Mouse (Mus musculus) CH12.LX (cell line): ENCODE measurements around the gene Stk10. TPM values are rescaled to one million over a fixed set of nuclear protein-coding genes. Genes with fewer than 3 reads are reported as not detected.
A peak's percentile ranks its signal among the peaks of the same experiment; 100 is the strongest.

Experiments used
- DNase-seq: peaks from one replicate; pipeline ENCODE4 v3.0.0-alpha.2; 2013; ENCODE audit errors: extremely low read depth
- H3K27ac ChIP-seq: 2 replicates; pipeline ENCODE4 v1.5.1; 2012; ENCODE audit warnings: low read depth, mild to moderate bottlenecking, control low read depth, moderate library complexity; ENCODE audit not compliant: insufficient read depth
- H3K27me3 ChIP-seq: replicated peaks from 2 replicates; pipeline ENCODE3; 2012; ENCODE audit warnings: inconsistent platforms
- H3K36me3 ChIP-seq, 2 experiments: replicated peaks in 1 of 2; 2 replicates each; pipeline versions ENCODE3 to v1.6.1; 2012; ENCODE audit warnings: inconsistent platforms in 1 of 2, low read length in 1 of 2, mild to moderate bottlenecking in 1 of 2, mixed read lengths in 1 of 2, moderate library complexity in 1 of 2; ENCODE audit not compliant: control insufficient read depth in 1 of 2, insufficient read depth in 1 of 2
- H3K4me1 ChIP-seq, 2 experiments: 2 replicates each; pipeline ENCODE4 v1.6.1; 2012; ENCODE audit warnings: inconsistent platforms in 1 of 2, moderate library complexity in 1 of 2; ENCODE audit not compliant: insufficient read depth in 2 of 2, control insufficient read depth in 1 of 2
- H3K4me2 ChIP-seq: 2 replicates; pipeline ENCODE4 v1.6.1; 2012; ENCODE audit warnings: low read depth, mild to moderate bottlenecking, control low read depth; ENCODE audit not compliant: poor library complexity, insufficient read depth, severe bottlenecking
- H3K4me3 ChIP-seq, 3 experiments: fragments of 150-350 bp in 1 of 3; sonication (generic) in 1 of 3; replicated peaks in 1 of 3; 2 replicates each; pipeline versions ENCODE3 to v1.5.1; 2011 to 2012; ENCODE audit warnings: low read depth in 2 of 3, low read length in 2 of 3, mild to moderate bottlenecking in 2 of 3, moderate library complexity in 2 of 3, control low read depth in 1 of 3, improper control_type of control experiment in 1 of 3, inconsistent platforms in 1 of 3, mixed read lengths in 1 of 3; ENCODE audit not compliant: poor library complexity in 1 of 3
- H3K79me2 ChIP-seq: replicated peaks from 2 replicates; pipeline ENCODE4 v1.6.1; 2012; ENCODE audit warnings: mild to moderate bottlenecking, moderate library complexity; ENCODE audit not compliant: control insufficient read depth, poor library complexity, insufficient read depth, severe bottlenecking; ENCODE audit errors: extremely low read depth
- H3K9ac ChIP-seq: 2 replicates; pipeline ENCODE4 v1.6.1; 2012; ENCODE audit warnings: low read depth, mild to moderate bottlenecking, control low read depth, moderate library complexity; ENCODE audit not compliant: insufficient read depth
- H3K9me3 ChIP-seq: replicated peaks from 2 replicates; pipeline ENCODE3; 2012; ENCODE audit warnings: low read length, inconsistent platforms, mixed read lengths
- BHLHE40 ChIP-seq: IDR thresholded peaks from 2 replicates; pipeline ENCODE4 v1.6.1; 2011; ENCODE audit warnings: mild to moderate bottlenecking, low read depth, low read length, improper control_type of control experiment
- CTCF ChIP-seq, 2 experiments: IDR thresholded peaks in 1 of 2; conservative IDR thresholded peaks in 1 of 2; 2 replicates each; pipeline ENCODE4 v1.5.1; 2011 to 2012; ENCODE audit warnings: low read depth in 2 of 2, low read length in 2 of 2, improper control_type of control experiment in 1 of 2, inconsistent platforms in 1 of 2, mild to moderate bottlenecking in 1 of 2, moderate library complexity in 1 of 2
- ETS1 ChIP-seq: conservative IDR thresholded peaks from 2 replicates; pipeline ENCODE4 v1.6.1; 2012; ENCODE audit warnings: low read depth, mild to moderate bottlenecking, inconsistent platforms, low read length, improper control_type of control experiment, moderate library complexity
- HCFC1 ChIP-seq: IDR thresholded peaks from 2 replicates; pipeline ENCODE4 v1.6.1; 2012; ENCODE audit warnings: low read depth, mild to moderate bottlenecking, inconsistent platforms, low read length, improper control_type of control experiment
- IRF4 ChIP-seq: IDR thresholded peaks from 2 replicates; pipeline ENCODE4 v1.6.1; 2014; ENCODE audit warnings: low read depth, mild to moderate bottlenecking, inconsistent platforms, low read length, improper control_type of control experiment
- JUND ChIP-seq: conservative IDR thresholded peaks from 2 replicates; pipeline ENCODE4 v1.6.1; 2011; ENCODE audit warnings: low read depth, low read length, improper control_type of control experiment
- KAT2A ChIP-seq: IDR thresholded peaks from 2 replicates; pipeline ENCODE4 v1.6.1; 2012; ENCODE audit warnings: low read length, improper control_type of control experiment, inconsistent platforms; ENCODE audit not compliant: insufficient replicate concordance
- MAFK ChIP-seq: IDR thresholded peaks from 2 replicates; pipeline ENCODE4 v1.6.1; 2011; ENCODE audit warnings: low read length, improper control_type of control experiment; ENCODE audit not compliant: insufficient replicate concordance
- MAX ChIP-seq: IDR thresholded peaks from 2 replicates; pipeline ENCODE4 v1.6.1; 2011; ENCODE audit warnings: low read length, improper control_type of control experiment
- MEF2A ChIP-seq: IDR thresholded peaks from 2 replicates; pipeline ENCODE4 v1.6.1; 2014; ENCODE audit warnings: low read depth, mild to moderate bottlenecking, inconsistent platforms, low read length, improper control_type of control experiment, borderline replicate concordance
- MXI1 ChIP-seq: IDR thresholded peaks from 2 replicates; pipeline ENCODE4 v1.6.1; 2011; ENCODE audit warnings: mild to moderate bottlenecking, low read depth, low read length, improper control_type of control experiment
- NELFE ChIP-seq: IDR thresholded peaks from 2 replicates; pipeline ENCODE4 v1.6.1; 2011; ENCODE audit warnings: low read depth, low read length, improper control_type of control experiment
- RAD21 ChIP-seq: IDR thresholded peaks from 2 replicates; pipeline ENCODE4 v1.6.1; 2011; ENCODE audit warnings: low read depth, mild to moderate bottlenecking, low read length, improper control_type of control experiment, moderate library complexity
- SIN3A ChIP-seq: IDR thresholded peaks from 2 replicates; pipeline ENCODE4 v1.6.1; 2012; ENCODE audit warnings: low read length, improper control_type of control experiment, inconsistent platforms
- SMC3 ChIP-seq: IDR thresholded peaks from 2 replicates; pipeline ENCODE4 v1.6.1; 2011; ENCODE audit warnings: low read depth, low read length, improper control_type of control experiment
- UBTF ChIP-seq: IDR thresholded peaks from 2 replicates; pipeline ENCODE4 v1.6.1; 2012; ENCODE audit warnings: low read depth, mild to moderate bottlenecking, inconsistent platforms, low read length, improper control_type of control experiment, moderate library complexity
- USF1 ChIP-seq: IDR thresholded peaks from 2 replicates; pipeline ENCODE4 v1.6.1; 2014; ENCODE audit warnings: low read depth, mild to moderate bottlenecking, inconsistent platforms, low read length, improper control_type of control experiment
- ZMIZ1 ChIP-seq: IDR thresholded peaks from 2 replicates; pipeline ENCODE4 v1.6.1; 2012; ENCODE audit warnings: low read depth, mild to moderate bottlenecking, inconsistent platforms, low read length, improper control_type of control experiment
- ZNF384 ChIP-seq: IDR thresholded peaks from 2 replicates; pipeline ENCODE4 v1.6.1; 2012; ENCODE audit warnings: low read depth, low read length, improper control_type of control experiment, inconsistent platforms
- dilution Hi-C: fragments of 300-500 bp; cut with MboI; formaldehyde crosslinking; loops from 2 replicates; pipeline ENCODE4 v1.14.3; 2020; ENCODE audit warnings: low sequenced_read_pairs; ENCODE audit not compliant: extremely low pct_unique_long_range_greater_than_20kb, extremely low pct_ligation_motif_present
- in situ Hi-C: fragments of 300-500 bp; cut with MboI; formaldehyde crosslinking; loops from 3 replicates; pipeline ENCODE4 v1.14.3; 2019; ENCODE audit warnings: low sequenced_read_pairs, low pct_ligation_motif_present, low pct_unique_long_range_greater_than_20kb, mixed read lengths
- polyA plus RNA-seq: library from polyadenylated mRNA; unstranded; fragments of >175 nt; gene quantifications from 2 replicates; pipeline ENCODE4 v1.2.1, GENCODE M21; 2012; ENCODE audit warnings: low read depth; ENCODE audit not compliant: insufficient read length
- total RNA-seq, 2 experiments: library from RNA; depleted of rRNA; stranded (reverse); fragments of 300-350 nt in 1 of 2; fragments of >200 nt in 1 of 2; gene quantifications; 2 replicates each; pipeline ENCODE4 v1.2.3; 2012 to 2014

Gene Stk10
- total and polyA plus RNA-seq, 3 experiments = 20.0 to 40.3 (median 23.2) TPM

DNA sequence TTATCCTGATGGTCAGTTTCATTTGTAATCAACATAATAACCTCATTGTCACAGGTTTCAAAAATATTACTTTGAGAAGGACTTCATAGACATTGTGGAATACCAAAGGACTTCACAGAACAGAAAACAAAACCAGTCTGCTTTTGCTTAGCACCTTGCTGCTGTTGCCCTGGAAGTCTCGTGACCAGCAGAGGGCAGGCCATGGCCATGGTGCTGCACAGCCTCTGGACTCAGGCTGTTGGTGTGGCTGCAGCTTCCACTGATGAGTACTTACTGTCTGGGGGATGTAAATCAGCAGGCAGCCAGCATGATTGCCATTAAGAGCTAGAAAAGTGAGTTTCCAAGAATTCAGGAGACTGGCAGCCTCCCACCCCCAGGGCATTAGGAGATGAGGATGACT is 92.6 kb downstream of the Stk10 start:
- dilution Hi-C loops (no loop called here), in situ Hi-C loops (no loop called here)
- Histone ChIP-seq H3K36me3 (peaks cover 19 to 51% of the 10 kb centered on the region in 2 experiments), H3K4me2 (no peak overlapping the region), H3K9ac (no peak overlapping the region), H3K4me3 (no peak overlapping the region), H3K9me3 (peaks cover 3% of the 10 kb centered on the region), H3K27me3 (no peaks in the 10 kb centered on the region), H3K4me1 (peaks cover 0 to 9% of the 10 kb centered on the region in 2 experiments; a peak in 2 of 4 replicates), H3K27ac (no peak overlapping the region), H3K79me2 (no peaks in the 10 kb centered on the region)
- DNase-seq = peak; percentile 64
- TF ChIP-seq SMC3 (peak; percentile 95), SIN3A (no peak), RAD21 (peak; percentile 91), BHLHE40 (peak; percentile 53), CTCF (conservative IDR thresholded peaks at IDR 0.05 in 1 of 2, IDR thresholded peaks at IDR 0.05 in 1 of 2; ENCODE audit: low read depth in 2 of 2, low read length in 2 of 2) (peak; percentile 47 to 96; a peak in 3 of 4 replicates)

DNA sequence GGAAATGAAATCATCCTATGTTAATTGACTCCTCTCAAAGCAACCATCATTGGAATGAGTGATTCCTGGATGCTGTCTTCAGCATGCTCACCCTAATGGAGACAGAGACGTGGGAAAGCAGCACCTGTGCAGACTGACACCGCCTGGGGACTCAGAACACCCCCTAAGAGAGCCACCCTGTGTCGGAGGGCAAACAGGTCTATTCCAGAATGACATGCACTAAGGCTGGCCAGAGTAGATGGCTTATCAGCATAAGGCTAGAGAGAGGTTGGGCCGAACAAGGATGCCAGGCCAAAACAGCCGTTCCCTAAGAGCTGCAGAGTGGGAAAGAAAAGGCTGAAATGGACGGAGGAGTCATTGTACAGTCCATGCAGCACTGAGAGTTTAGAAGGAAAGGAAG is 93.0 kb downstream of the Stk10 start:
- TF ChIP-seq CTCF (conservative IDR thresholded peaks at IDR 0.05 in 1 of 2, IDR thresholded peaks at IDR 0.05 in 1 of 2; ENCODE audit: low read depth in 2 of 2, low read length in 2 of 2) = no peak
- no peak for TF ChIP-seq MAX
- TF ChIP-seq IRF4 = no peak
- TF ChIP-seq MEF2A = no peak
- TF ChIP-seq USF1 = no peak
- no peak for TF ChIP-seq ETS1
- TF ChIP-seq ZMIZ1 = no peak
- TF ChIP-seq UBTF = no peak
- no peak for TF ChIP-seq MAFK
- no peak for TF ChIP-seq JUND
- no peak for TF ChIP-seq RAD21
- no peak for TF ChIP-seq NELFE
- no peak for TF ChIP-seq HCFC1
- no peak for TF ChIP-seq KAT2A
- TF ChIP-seq ZNF384 = no peak
- no peak for TF ChIP-seq BHLHE40
- no peak for TF ChIP-seq MXI1
- Histone ChIP-seq H3K9me3 (peaks cover 3% of the 10 kb centered on the region), H3K36me3 (peaks cover 16 to 47% of the 10 kb centered on the region in 2 experiments), H3K4me3 (no peak overlapping the region), H3K4me2 (no peak overlapping the region), H3K4me1 (peaks cover 0 to 9% of the 10 kb centered on the region in 2 experiments; a peak in 2 of 4 replicates), H3K27me3 (no peaks in the 10 kb centered on the region), H3K79me2 (no peaks in the 10 kb centered on the region), H3K27ac (no peak overlapping the region), H3K9ac (no peak overlapping the region)
- dilution Hi-C loops = no loop called here
- in situ Hi-C loops = no loop called here
- DNase-seq = no peak
